Mouse (Mus musculus): ENCODE results near the gene Smtn. TPM values are rescaled to one million over a fixed set of nuclear protein-coding genes. Genes with fewer than 3 reads are reported as not detected.

The Smtn gene
- polyA plus RNA-seq, 2 experiments: 59.0 to 79.6 TPM

GRCm38 (mm10) chr11:3543001-3543400 lies 2.6 kb upstream of the Smtn start:
- Histone ChIP-seq H3K9me3 (ENCODE audit: control insufficient read depth, low read length) (no peaks in the 10 kb centered on the region), H3K9ac (ENCODE audit: low read depth, low read length, severe bottlenecking) (peak overlapping the region; percentile 21; the same call in 1 of the 2 replicates), H3K4me1 (ENCODE audit: control insufficient read depth, insufficient read depth, low read length) (peaks cover 25% of the 10 kb centered on the region), H3K27ac (replicated peaks; ENCODE audit: low read depth, low read length) (peak overlapping the region; percentile 72), H3K27me3 (ENCODE audit: control insufficient read depth, insufficient read depth, low read length) (no peaks in the 10 kb centered on the region), H3K36me3 (ENCODE audit: control insufficient read depth, insufficient read depth, low read length) (no peaks in the 10 kb centered on the region), H3K4me2 (replicated peaks; ENCODE audit: low read depth, low read length, severe bottlenecking) (no peak overlapping the region), H3K4me3 (replicated peaks; ENCODE audit: low read length) (no peak overlapping the region)
- DNase-seq (ENCODE audit: low spot score) (peak; percentile 88), ATAC-seq (ENCODE audit: low FRiP score, low read depth) (peak; percentile 47)
- WGBS: 16% methylated on average over 5 of the region's 5 CpGs
- TF ChIP-seq POLR2A (IDR thresholded peaks at IDR 0.05; ENCODE audit: borderline replicate concordance, extremely low read depth, insufficient read depth, insufficient read length): no peak

GRCm38 (mm10) chr11:3541932-3542331 lies 1.5 kb upstream of the Smtn start:
- H3K36me3 ChIP-seq (ENCODE audit: control insufficient read depth, insufficient read depth, low read length): 0 out of 2 replicates have a peak, but pooled peaks cover 2% of the 10 kb centered on the region
- H3K4me1 ChIP-seq (ENCODE audit: control insufficient read depth, insufficient read depth, low read length): peaks cover 30% of the 10 kb centered on the region
- DNase-seq (ENCODE audit: low spot score): no peak
- ATAC-seq (ENCODE audit: low FRiP score, low read depth): no peak
- no peak overlapping the region for H3K4me3 ChIP-seq (replicated peaks; ENCODE audit: low read length)
- 64% methylated on average over 3 of the region's 3 CpGs for WGBS
- H3K27me3 ChIP-seq (ENCODE audit: control insufficient read depth, insufficient read depth, low read length): no peaks in the 10 kb centered on the region
- no peak for TF ChIP-seq POLR2A (IDR thresholded peaks at IDR 0.05; ENCODE audit: borderline replicate concordance, extremely low read depth, insufficient read depth, insufficient read length)
- no peaks in the 10 kb centered on the region for H3K9me3 ChIP-seq (ENCODE audit: control insufficient read depth, low read length)
- no peak overlapping the region for H3K4me2 ChIP-seq (replicated peaks; ENCODE audit: low read depth, low read length, severe bottlenecking)
- 0 out of 2 replicates have a peak overlapping the region, but pooled peaks have one; percentile 5 for H3K27ac ChIP-seq (replicated peaks; ENCODE audit: low read depth, low read length)
- H3K9ac ChIP-seq (ENCODE audit: low read depth, low read length, severe bottlenecking): no peak overlapping the region

GRCm38 (mm10) chr11:3539826-3540196 lies 601 bp downstream of the Smtn start:
- TF ChIP-seq POLR2A (IDR thresholded peaks at IDR 0.05; ENCODE audit: borderline replicate concordance, extremely low read depth, insufficient read depth, insufficient read length): no peak
- WGBS: 77% methylated on average over 4 of the region's 4 CpGs
- Histone ChIP-seq H3K4me2 (replicated peaks; ENCODE audit: low read depth, low read length, severe bottlenecking) (peak overlapping the region; percentile 76), H3K9ac (ENCODE audit: low read depth, low read length, severe bottlenecking) (no peak overlapping the region), H3K4me3 (replicated peaks; ENCODE audit: low read length) (peak overlapping the region; percentile 64), H3K4me1 (ENCODE audit: control insufficient read depth, insufficient read depth, low read length) (peaks cover 38% of the 10 kb centered on the region), H3K36me3 (ENCODE audit: control insufficient read depth, insufficient read depth, low read length) (0 out of 2 replicates have a peak, but pooled peaks cover 5% of the 10 kb centered on the region), H3K9me3 (ENCODE audit: control insufficient read depth, low read length) (no peaks in the 10 kb centered on the region), H3K27me3 (ENCODE audit: control insufficient read depth, insufficient read depth, low read length) (no peaks in the 10 kb centered on the region), H3K27ac (replicated peaks; ENCODE audit: low read depth, low read length) (no peak overlapping the region)
- ATAC-seq (ENCODE audit: low FRiP score, low read depth) (no peak), DNase-seq (ENCODE audit: low spot score) (no peak)

- TF ChIP-seq POLR2A (IDR thresholded peaks at IDR 0.05; ENCODE audit: borderline replicate concordance, extremely low read depth, insufficient read depth, insufficient read length): peak; percentile 96; the same call in 1 of the 2 replicates
- H3K36me3 ChIP-seq (ENCODE audit: control insufficient read depth, insufficient read depth, low read length): peaks cover 8% of the 10 kb centered on the region; the same call in 1 of the 2 replicates
- H3K9ac ChIP-seq (ENCODE audit: low read depth, low read length, severe bottlenecking): peak overlapping the region; percentile 75
- H3K9me3 ChIP-seq (ENCODE audit: control insufficient read depth, low read length): no peaks in the 10 kb centered on the region
- H3K4me2 ChIP-seq (replicated peaks; ENCODE audit: low read depth, low read length, severe bottlenecking): peak overlapping the region; percentile 76
- peaks cover 39% of the 10 kb centered on the region for H3K4me1 ChIP-seq (ENCODE audit: control insufficient read depth, insufficient read depth, low read length)
- WGBS: 6% methylated on average over 33 of the region's 33 CpGs
- H3K4me3 ChIP-seq (replicated peaks; ENCODE audit: low read length): peak overlapping the region; percentile 64
- peak; percentile 89 for ATAC-seq (ENCODE audit: low FRiP score, low read depth)
- peak overlapping the region; percentile 61; the same call in 1 of the 2 replicates for H3K27ac ChIP-seq (replicated peaks; ENCODE audit: low read depth, low read length)
- DNase-seq (ENCODE audit: low spot score): peak; percentile 97
- H3K27me3 ChIP-seq (ENCODE audit: control insufficient read depth, insufficient read depth, low read length): no peaks in the 10 kb centered on the region
These were observed 1.1 kb downstream of the Smtn start for GRCm38 (mm10) chr11:3539111-3539825.

- peak overlapping the region; percentile 76 for H3K4me2 ChIP-seq (replicated peaks; ENCODE audit: low read depth, low read length, severe bottlenecking)
- no peak overlapping the region; the same call in 1 of the 2 replicates for H3K27ac ChIP-seq (replicated peaks; ENCODE audit: low read depth, low read length)
- H3K9me3 ChIP-seq (ENCODE audit: control insufficient read depth, low read length): no peaks in the 10 kb centered on the region
- WGBS: 64% methylated on average over 4 of the region's 4 CpGs
- ATAC-seq (ENCODE audit: low FRiP score, low read depth): no peak
- H3K27me3 ChIP-seq (ENCODE audit: control insufficient read depth, insufficient read depth, low read length): no peaks in the 10 kb centered on the region
- TF ChIP-seq POLR2A (IDR thresholded peaks at IDR 0.05; ENCODE audit: borderline replicate concordance, extremely low read depth, insufficient read depth, insufficient read length): no peak
- peak overlapping the region; percentile 64 for H3K4me3 ChIP-seq (replicated peaks; ENCODE audit: low read length)
- H3K9ac ChIP-seq (ENCODE audit: low read depth, low read length, severe bottlenecking): peak overlapping the region; percentile 75
- no peak for DNase-seq (ENCODE audit: low spot score)
- H3K4me1 ChIP-seq (ENCODE audit: control insufficient read depth, insufficient read depth, low read length): peaks cover 35% of the 10 kb centered on the region
- peaks cover 17% of the 10 kb centered on the region for H3K36me3 ChIP-seq (ENCODE audit: control insufficient read depth, insufficient read depth, low read length)
These were observed 2.1 kb downstream of the Smtn start for GRCm38 (mm10) chr11:3538341-3538740.
